Mouse (Mus musculus): Measurements from ENCODE around the gene Cd300c. TPM values are rescaled to one million over a fixed set of nuclear protein-coding genes. Genes with fewer than 3 reads are reported as not detected.

The Cd300c gene
- polyA plus RNA-seq, 1 experiment from 2014 or later = not detected

- no peak overlapping the region for H3K27ac ChIP-seq
- no peaks in the 10 kb centered on the region for H3K4me1 ChIP-seq (replicated peaks; ENCODE audit: insufficient read depth, low read length)
- no peaks in the 10 kb centered on the region for H3K9me3 ChIP-seq (replicated peaks; ENCODE audit: low read length)
- DNase-seq (ENCODE audit: low spot score) = no peak
- TF ChIP-seq CTCF (IDR thresholded peaks at IDR 0.05; ENCODE audit: low read depth) = no peak
- no peaks in the 10 kb centered on the region for H3K27me3 ChIP-seq (ENCODE audit: insufficient read depth, low read length)
- no peak overlapping the region for H3K4me2 ChIP-seq (ENCODE audit: low read length)
- 38% methylated on average over 3 of the region's 3 CpGs for WGBS
- H3K36me3 ChIP-seq (ENCODE audit: insufficient read depth, low read length) = no peaks in the 10 kb centered on the region
- no peak for ATAC-seq (replicated peaks; ENCODE audit: low FRiP score, low read depth)
- no peak overlapping the region for H3K4me3 ChIP-seq (replicated peaks; ENCODE audit: low read depth, low read length)
- H3K9ac ChIP-seq (ENCODE audit: low read depth, low read length) = no peak overlapping the region
Measured at GRCm38 (mm10) chr11:114965182-114965828, 3.7 kb downstream of the Cd300c start.

DNA sequence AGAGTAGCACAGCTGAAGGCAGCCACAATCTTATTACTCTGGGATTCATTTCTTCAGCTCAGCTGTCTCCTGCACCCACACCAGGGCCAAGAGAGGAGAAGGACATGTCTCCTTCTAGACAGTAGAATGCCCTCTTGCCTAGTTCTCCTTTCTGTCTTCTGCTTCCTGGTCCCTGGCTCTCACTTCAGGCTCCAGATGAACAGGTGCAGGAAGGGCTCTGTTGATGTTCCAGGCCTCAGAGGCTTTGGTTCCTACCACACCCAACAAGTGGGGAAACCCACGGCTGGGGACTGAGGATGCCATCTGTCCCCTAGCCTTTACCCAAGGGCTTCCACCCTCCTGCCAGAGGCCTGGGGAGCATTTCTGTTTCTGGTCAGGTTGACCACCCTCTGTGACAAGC, 8.6 kb downstream of the Cd300c start:
- Histone ChIP-seq H3K36me3 (ENCODE audit: insufficient read depth, low read length) (no peaks in the 10 kb centered on the region), H3K27ac (no peak overlapping the region), H3K4me1 (replicated peaks; ENCODE audit: insufficient read depth, low read length) (no peaks in the 10 kb centered on the region), H3K27me3 (ENCODE audit: insufficient read depth, low read length) (no peaks in the 10 kb centered on the region), H3K4me2 (ENCODE audit: low read length) (no peak overlapping the region), H3K4me3 (replicated peaks; ENCODE audit: low read depth, low read length) (no peak overlapping the region), H3K9ac (ENCODE audit: low read depth, low read length) (no peak overlapping the region), H3K9me3 (replicated peaks; ENCODE audit: low read length) (no peaks in the 10 kb centered on the region)
- ATAC-seq (replicated peaks; ENCODE audit: low FRiP score, low read depth) (no peak), DNase-seq (ENCODE audit: low spot score) (no peak)
- no peak for TF ChIP-seq CTCF (IDR thresholded peaks at IDR 0.05; ENCODE audit: low read depth)
- 84% methylated on average over 1 of the region's 1 CpGs for WGBS

DNA sequence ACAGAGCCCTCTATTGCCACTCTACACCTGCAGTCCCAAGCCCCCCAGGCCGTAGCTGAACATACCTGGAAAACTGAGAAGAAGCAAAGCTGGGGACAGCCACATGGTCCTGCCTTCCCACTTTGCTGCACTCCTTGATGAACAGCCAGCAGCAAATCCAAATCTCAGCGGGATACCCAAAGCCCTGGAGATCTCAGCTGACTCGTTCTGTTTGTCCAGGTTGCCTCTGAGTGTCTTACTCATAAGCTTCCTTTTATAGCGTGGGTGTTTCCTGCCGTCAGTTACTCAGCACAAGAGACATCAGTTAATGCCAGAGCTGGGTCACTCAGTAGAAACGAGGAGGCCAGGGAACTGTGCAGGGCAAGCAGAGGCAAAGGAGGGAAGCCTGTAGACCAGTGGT, 34.8 kb downstream of the Cd300c start, which contains the start of gene Cd300lb:
Gene Cd300lb, minus strand, starts transcription at position 243 of the 400 bp plus-strand sequence.
- DNase-seq (ENCODE audit: low spot score) = no peak
- H3K27me3 ChIP-seq (ENCODE audit: insufficient read depth, low read length) = no peaks in the 10 kb centered on the region
- H3K4me3 ChIP-seq (replicated peaks; ENCODE audit: low read depth, low read length) = no peak within 1 kb of the TSS
- no peak within 1 kb of the TSS for H3K4me2 ChIP-seq (ENCODE audit: low read length)
- TF ChIP-seq CTCF (IDR thresholded peaks at IDR 0.05; ENCODE audit: low read depth) = no peak
- H3K4me1 ChIP-seq (replicated peaks; ENCODE audit: insufficient read depth, low read length) = no peaks in the 10 kb centered on the region
- H3K27ac ChIP-seq = no peak within 1 kb of the TSS
- ATAC-seq (replicated peaks; ENCODE audit: low FRiP score, low read depth) = no peak
- H3K9me3 ChIP-seq (replicated peaks; ENCODE audit: low read length) = no peaks in the 10 kb centered on the region
- H3K9ac ChIP-seq (ENCODE audit: low read depth, low read length) = no peak within 1 kb of the TSS
- WGBS = 41% methylated on average over 6 of the region's 6 CpGs
- H3K36me3 ChIP-seq (ENCODE audit: insufficient read depth, low read length) = no peaks in the 10 kb centered on the region

DNA sequence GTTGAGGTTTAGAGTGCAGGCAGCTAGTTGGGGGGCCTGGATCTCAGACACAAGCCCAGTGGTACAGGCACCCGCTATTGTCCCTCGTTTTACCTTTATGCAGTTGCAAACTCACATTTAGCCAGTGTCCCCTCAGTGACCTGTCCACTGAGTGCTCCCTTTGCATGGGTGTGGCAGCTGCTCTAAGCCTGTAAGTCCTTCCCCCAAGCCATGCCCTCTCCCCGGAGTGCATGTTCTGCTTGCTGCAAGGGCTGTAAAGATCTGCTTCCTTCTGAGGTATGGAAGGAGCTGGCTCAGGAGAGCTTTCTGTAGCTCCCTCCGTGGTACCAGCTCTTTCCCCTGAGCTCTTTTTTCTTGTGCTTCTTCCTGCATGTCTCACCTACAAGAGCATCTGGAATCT, 35.4 kb downstream of the Cd300c start:
- no peaks in the 10 kb centered on the region for H3K36me3 ChIP-seq (ENCODE audit: insufficient read depth, low read length)
- no peak overlapping the region for H3K4me3 ChIP-seq (replicated peaks; ENCODE audit: low read depth, low read length)
- H3K27me3 ChIP-seq (ENCODE audit: insufficient read depth, low read length) = no peaks in the 10 kb centered on the region
- ATAC-seq (replicated peaks; ENCODE audit: low FRiP score, low read depth) = no peak
- H3K9me3 ChIP-seq (replicated peaks; ENCODE audit: low read length) = no peaks in the 10 kb centered on the region
- no peak for TF ChIP-seq CTCF (IDR thresholded peaks at IDR 0.05; ENCODE audit: low read depth)
- H3K4me1 ChIP-seq (replicated peaks; ENCODE audit: insufficient read depth, low read length) = no peaks in the 10 kb centered on the region
- H3K27ac ChIP-seq = no peak overlapping the region
- no peak overlapping the region for H3K4me2 ChIP-seq (ENCODE audit: low read length)
- no peak overlapping the region for H3K9ac ChIP-seq (ENCODE audit: low read depth, low read length)
- 77% methylated on average over 4 of the region's 4 CpGs for WGBS
- no peak for DNase-seq (ENCODE audit: low spot score)

DNA sequence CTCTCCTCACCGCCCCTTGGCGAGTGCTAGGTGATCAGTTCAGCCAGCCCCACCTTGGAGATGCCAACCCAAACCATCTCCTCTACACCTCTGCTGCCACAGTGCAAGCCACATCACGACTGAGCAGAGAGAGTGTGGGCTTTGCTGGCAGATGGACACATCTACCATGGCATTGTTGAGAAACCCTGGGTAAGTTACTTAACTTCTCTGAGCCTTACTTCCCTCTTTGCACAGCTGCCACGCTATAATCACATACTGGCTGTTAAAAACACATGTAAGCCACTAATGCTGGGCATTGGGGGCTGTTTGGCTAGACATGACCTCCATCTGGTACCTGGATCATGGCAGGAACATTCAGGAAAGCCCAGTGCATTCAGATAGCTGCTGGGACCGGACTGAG, 37.9 kb downstream of the Cd300c start:
- no peak overlapping the region for H3K27ac ChIP-seq
- TF ChIP-seq CTCF (IDR thresholded peaks at IDR 0.05; ENCODE audit: low read depth) = no peak
- H3K27me3 ChIP-seq (ENCODE audit: insufficient read depth, low read length) = no peaks in the 10 kb centered on the region
- H3K4me1 ChIP-seq (replicated peaks; ENCODE audit: insufficient read depth, low read length) = no peaks in the 10 kb centered on the region
- no peaks in the 10 kb centered on the region for H3K36me3 ChIP-seq (ENCODE audit: insufficient read depth, low read length)
- ATAC-seq (replicated peaks; ENCODE audit: low FRiP score, low read depth) = no peak
- H3K9ac ChIP-seq (ENCODE audit: low read depth, low read length) = no peak overlapping the region
- H3K4me3 ChIP-seq (replicated peaks; ENCODE audit: low read depth, low read length) = no peak overlapping the region
- WGBS = 71% methylated on average over 5 of the region's 5 CpGs
- no peak for DNase-seq (ENCODE audit: low spot score)
- H3K4me2 ChIP-seq (ENCODE audit: low read length) = no peak overlapping the region
- no peaks in the 10 kb centered on the region for H3K9me3 ChIP-seq (replicated peaks; ENCODE audit: low read length)

- 88% methylated on average over 2 of the region's 2 CpGs for WGBS
Measured at GRCm38 (mm10) chr11:114929581-114929980, 39.4 kb downstream of the Cd300c start.

GRCm38 (mm10) chr11:114923961-114924360, 45.0 kb downstream of the Cd300c start:
- no peak for ATAC-seq (replicated peaks; ENCODE audit: low FRiP score, low read depth)

More at GRCm38 (mm10) chr11:114929581-114929980, 39.4 kb downstream of the Cd300c start:
- Histone ChIP-seq H3K4me1 (replicated peaks; ENCODE audit: insufficient read depth, low read length) (no peaks in the 10 kb centered on the region), H3K36me3 (ENCODE audit: insufficient read depth, low read length) (no peaks in the 10 kb centered on the region), H3K27ac (no peak overlapping the region), H3K9me3 (replicated peaks; ENCODE audit: low read length) (no peaks in the 10 kb centered on the region), H3K27me3 (ENCODE audit: insufficient read depth, low read length) (no peaks in the 10 kb centered on the region), H3K4me3 (replicated peaks; ENCODE audit: low read depth, low read length) (no peak overlapping the region), H3K9ac (ENCODE audit: low read depth, low read length) (no peak overlapping the region), H3K4me2 (ENCODE audit: low read length) (no peak overlapping the region)
- no peak for TF ChIP-seq CTCF (IDR thresholded peaks at IDR 0.05; ENCODE audit: low read depth)
- no peak for DNase-seq (ENCODE audit: low spot score)
- no peak for ATAC-seq (replicated peaks; ENCODE audit: low FRiP score, low read depth)

More at GRCm38 (mm10) chr11:114923961-114924360, 45.0 kb downstream of the Cd300c start:
- Histone ChIP-seq H3K27ac (no peak overlapping the region), H3K27me3 (ENCODE audit: insufficient read depth, low read length) (no peaks in the 10 kb centered on the region), H3K36me3 (ENCODE audit: insufficient read depth, low read length) (no peaks in the 10 kb centered on the region), H3K9ac (ENCODE audit: low read depth, low read length) (no peak overlapping the region), H3K9me3 (replicated peaks; ENCODE audit: low read length) (no peaks in the 10 kb centered on the region), H3K4me3 (replicated peaks; ENCODE audit: low read depth, low read length) (no peak overlapping the region), H3K4me2 (ENCODE audit: low read length) (no peak overlapping the region), H3K4me1 (replicated peaks; ENCODE audit: insufficient read depth, low read length) (no peaks in the 10 kb centered on the region)
- no peak for DNase-seq (ENCODE audit: low spot score)
- 78% methylated on average over 4 of the region's 4 CpGs for WGBS
- peak; percentile 62 for TF ChIP-seq CTCF (IDR thresholded peaks at IDR 0.05; ENCODE audit: low read depth)
